Mouse (Mus musculus) spleen, postnatal 10 days (tissue): Measurements from ENCODE around the gene Fstl1.

Experiments
- DNase-seq, 2 experiments: peaks; one replicate each; pipeline ENCODE4 v3.0.0; 2021 to 2022; ENCODE audit warnings: low spot score in 2 of 2

Fstl1 gene

DNA sequence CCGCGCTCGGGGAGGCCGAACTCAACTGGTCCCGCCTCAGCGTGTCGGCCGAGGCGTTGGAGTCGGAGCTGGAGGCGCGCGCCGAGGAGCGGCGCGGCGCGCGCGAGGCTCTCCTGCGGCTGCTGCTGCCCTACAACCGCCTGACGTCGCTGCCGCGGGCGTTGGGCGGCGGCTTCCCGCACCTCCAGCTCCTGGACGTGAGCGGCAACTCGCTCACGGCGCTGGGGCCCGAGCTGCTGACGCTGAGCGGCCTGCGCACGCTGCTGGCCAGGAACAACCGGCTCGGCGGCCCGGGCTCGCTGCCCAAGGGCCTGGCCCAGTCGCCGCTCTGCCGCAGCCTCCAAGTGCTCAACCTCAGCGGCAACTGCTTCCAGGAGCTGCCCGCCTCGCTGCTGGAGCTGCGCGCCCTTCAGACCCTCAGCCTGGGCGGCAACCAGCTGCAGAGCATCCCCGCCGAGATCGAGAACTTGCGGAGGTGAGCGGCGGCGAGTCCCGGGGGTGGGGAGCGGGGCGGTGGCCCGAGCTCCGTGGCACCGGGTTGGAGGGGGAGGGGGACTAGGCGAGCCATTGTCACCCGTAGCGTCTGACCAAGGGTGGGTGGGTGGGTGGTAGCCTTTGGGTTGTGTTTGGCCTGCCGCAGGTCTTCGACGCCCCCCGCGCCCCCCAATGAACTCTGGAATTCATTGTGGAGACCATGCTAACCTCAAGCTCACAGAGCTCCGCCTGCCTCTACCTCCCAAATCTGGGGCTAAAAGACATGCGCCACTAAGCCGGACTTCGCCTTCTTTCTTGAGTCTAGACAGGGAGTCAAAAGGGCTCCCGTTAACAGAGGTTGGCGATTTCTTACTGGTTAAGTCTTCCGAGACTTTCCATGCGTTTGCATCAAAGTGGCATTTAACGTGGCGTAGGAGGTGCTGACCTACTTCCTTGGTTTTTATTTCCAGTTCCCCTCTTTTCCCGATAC, 92.1 kb downstream of the Fstl1 start:
- DNase-seq, result peak in 1 of 2 experiments; percentile 57

DNA sequence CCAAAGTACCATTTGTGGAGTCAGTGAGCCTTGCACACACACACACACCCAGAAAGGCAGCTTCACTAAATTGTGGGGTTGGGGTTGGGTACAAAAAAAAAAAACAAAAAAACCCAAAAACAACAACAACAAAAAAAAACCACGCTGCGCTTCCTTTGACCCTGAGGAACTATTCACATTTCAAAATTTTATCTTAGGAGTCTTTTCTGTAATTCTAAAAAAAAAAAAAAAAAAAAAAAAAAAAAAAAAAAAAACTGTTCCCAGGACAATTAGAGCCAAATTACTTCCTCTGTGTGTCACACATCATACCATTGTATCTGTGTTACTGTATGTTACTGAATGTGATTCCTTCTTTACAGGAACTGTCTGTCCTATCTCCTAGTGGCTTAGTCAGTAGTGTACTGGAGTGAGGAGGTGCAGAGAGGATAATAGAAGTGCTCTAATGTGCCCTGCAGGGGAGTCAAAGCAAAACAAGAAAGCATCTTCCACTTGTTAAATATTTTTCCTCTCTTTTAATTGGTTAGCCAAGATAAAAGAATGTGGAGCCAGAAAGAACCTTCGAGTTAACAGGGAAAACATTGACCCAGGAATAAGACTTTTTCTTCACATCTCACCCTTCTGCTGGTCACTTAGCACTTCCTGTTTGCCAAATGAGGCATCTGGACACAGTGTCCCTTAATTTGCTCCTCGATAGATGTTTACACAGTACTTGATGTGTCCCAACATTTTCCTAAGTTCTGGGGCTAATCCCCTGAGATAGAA, 93.0 kb downstream of the Fstl1 start:
- no peak for DNase-seq

DNA sequence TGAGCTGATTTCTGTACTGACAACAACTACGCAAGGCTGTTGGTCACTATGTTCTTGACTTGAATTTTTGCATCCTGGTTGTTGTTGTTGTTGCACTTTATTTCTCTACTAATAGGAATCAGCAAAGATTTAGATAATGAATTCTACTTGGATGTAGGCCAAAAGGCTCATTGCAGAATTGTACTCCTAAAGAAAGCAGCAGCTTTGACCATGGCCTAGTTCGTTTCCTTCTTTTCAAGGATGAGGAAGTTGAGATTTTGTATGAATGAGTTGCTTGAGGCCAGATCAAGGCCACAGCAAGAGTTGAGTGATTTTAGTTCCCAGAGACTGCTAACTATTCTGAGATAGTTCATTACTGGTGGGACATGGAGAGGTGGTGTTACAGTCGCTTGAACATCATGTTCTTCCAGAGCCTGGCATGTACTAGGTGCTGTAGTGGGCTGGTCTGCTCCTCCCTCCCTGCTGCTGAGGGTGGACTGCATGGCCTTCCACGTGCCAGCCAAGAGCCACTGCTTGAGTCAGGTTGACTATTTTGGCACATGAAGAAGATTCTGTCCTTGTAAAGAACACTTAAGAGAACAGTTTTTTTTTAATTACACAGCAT, 94.5 kb downstream of the Fstl1 start:
- DNase-seq, result no peak

DNA sequence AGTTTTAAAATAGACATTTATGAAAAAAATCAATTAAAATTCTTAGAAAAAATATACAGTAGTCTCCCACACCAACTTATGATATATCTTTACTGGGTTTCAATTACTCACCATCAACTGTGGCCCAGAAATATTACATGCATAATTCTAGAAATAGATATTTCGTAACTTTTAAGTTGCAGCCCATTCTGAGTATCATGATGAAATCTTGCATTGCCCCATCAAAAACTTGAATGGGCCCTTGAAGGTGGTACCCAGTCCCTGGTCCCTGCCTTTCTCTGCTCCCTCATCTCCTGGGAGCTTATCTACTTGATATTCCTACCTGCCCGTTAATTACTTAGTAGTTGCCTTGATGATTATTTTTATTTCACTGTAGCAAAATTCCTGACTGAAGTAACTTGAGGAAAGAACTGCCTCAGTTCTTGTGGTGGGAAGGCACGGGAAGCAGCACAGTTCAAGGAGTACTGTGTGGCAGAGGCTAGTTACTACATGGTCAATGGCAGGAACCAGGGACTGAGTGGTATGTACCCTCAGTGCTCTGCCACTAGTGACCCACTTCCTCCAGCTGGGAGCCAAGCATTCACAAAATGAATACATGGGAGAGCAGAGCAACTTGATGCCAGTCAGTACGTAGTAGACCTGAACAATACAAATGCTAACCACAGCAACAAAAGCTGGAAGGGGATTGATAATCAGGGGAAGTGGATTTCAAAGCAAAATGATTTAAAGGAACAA, 98.0 kb downstream of the Fstl1 start:
- no peak for DNase-seq

DNA sequence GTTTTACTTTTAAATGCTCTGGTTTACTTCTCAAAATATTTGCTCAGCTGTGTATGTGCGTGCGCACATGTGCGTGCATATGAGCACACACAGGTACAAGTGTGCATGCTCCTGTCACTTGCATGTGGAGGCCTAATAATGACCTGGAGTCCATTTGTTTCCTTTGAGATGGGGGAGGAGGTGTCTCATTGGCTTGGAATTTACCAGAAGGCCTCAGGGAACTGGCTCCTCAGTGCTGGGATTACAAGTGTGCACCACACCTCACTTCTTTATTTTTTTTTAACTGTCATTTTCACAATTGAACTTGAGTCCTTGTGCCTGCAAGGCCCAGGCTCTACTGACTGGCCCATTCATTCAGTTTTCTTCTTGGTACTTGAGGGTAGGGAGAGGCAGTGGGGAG, 100.7 kb downstream of the Fstl1 start:
- DNase-seq, result no peak

DNA sequence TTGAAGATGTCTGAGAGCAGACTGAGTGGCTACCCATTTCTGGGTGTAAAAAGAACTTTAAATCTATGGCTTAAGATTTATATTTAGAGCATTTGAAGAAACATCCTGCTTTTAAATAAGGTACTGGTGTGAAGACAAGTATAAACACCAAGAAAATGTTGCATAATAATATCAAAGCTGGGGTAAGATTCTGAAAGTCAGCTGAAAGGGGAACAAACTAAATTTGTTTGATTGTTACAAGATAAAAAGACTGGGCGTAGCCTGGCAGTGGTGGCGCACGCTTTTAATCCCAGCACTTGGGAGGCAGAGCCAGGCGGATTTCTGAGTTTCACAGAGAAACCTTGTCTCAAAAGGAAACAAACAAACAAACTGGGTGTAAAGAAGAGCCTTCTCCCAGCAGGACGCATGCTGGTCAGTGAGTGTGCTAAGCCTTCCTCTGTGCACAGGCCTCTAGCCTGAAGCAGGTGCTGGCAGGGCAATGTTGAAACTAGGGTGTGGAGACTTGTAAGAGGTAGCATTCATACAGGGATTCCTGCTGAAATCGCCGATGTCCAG, 102.4 kb downstream of the Fstl1 start:
- DNase-seq, result no peak

DNA sequence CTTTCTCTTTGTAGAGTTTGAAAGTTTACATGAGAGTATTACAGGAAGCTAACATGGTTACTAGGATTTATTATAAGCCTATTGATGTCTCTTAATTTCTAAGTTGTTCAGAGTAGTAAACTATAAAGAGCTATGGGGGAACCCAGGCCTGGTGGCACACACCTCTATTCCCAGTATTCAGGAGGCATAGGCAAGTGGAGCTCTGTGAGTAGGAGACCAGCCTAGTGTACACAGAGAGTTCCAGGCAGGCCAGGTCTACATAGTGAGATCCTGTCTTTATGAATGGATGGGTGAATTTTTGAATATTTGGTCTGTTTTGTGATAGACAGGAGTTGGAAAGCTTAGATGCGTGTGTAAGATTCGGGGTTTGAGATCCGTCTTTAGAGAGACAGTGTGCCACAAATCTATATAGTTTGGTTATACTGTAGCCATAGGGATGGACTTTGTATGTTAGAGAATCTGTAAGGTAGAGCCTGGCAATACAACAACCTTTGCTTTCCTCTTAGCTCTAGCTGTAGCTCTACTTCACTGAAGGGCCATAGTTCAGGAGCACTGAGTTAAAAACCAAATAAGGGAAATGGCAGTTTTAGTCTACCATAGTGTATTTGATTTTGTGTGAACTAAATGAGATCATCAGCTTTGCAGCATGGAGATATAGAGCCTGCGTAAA, 103.2 kb downstream of the Fstl1 start:
- no peak for DNase-seq

DNA sequence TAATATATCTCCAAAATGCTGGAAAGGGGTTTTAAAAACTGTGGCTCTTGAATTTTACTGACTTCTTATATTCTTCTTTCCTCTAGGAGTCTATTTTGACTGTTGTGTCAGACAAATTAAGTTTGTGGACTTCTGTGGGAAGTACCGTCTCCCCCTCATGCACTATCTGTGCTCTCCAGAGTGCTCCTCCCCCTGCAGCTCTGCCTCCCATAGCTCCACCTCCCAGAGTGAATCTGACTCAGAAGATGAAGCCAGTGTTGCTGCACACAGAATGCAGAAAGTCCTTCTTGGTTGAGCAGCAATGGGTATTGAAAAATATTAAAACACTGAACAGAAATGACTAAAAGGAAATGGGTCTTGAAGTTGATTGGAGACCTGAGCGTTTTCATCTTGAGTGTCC, 104.5 kb downstream of the Fstl1 start:
- DNase-seq, result no peak
